Mouse (Mus musculus): ENCODE results near the gene Ccdc92b.

Gene Ccdc92b

DNA sequence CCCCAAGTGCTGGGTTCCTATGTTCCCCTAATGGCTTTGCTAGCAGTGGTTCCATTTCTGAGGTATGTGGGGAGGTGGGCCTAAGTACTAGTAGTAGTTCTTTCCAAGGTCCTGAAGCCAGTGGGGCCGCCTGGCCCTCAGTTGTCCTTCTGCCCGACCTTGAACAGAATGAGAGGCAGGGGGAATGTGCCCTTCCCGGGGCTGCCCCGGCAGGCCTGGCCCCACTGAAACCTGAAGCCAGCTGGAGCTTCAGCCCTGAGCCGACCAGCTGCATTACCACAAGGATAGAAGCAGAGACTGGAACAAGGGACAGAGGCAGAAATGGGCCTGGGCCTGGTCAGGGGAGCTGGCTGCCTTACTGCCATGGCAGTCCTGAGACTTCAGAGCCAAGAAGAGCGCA, 34.0 kb downstream of the Ccdc92b start:
- no peak for DNase-seq (ENCODE audit: low spot score)

DNA sequence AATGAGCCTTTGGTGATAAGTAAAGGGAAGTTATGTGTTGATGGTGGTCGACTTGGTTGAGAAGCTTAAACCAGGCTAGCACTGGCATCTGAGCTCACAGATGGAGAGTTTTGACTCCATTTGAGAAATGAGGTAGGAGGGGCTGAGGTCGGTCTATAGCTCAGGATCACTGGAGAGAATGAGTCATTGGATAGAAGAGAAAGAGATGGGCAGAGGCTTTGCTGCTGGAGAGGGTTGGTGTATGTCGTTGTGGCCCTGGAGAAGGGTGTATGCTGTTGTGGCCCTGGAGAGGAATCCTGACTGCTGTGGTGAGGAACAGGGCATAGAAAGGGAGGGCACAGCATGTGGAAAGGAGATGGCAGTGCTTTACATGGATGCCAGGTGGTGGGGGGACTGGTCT, 36.5 kb downstream of the Ccdc92b start:
- DNase-seq (ENCODE audit: low spot score) = no peak

DNA sequence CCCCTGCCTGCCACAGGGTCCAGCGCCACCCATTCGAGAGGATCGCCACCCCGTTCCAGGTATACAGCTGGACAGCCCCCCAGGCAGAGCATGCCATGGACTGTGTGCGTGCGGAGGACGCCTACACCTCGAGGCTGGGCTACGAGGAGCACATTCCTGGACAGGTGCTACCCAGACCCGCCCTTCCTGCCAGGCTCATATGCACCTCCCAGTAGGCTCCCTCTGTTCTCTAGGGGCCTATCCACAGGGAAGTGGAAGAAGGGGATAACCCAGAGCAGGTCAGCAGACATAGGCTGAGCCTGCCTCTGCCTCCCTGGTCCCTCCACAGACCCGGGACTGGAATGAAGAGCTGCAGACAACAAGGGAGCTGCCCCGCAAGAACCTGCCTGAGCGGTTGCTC, 40.9 kb downstream of the Ccdc92b start:
- DNase-seq (ENCODE audit: low spot score) = no peak

DNA sequence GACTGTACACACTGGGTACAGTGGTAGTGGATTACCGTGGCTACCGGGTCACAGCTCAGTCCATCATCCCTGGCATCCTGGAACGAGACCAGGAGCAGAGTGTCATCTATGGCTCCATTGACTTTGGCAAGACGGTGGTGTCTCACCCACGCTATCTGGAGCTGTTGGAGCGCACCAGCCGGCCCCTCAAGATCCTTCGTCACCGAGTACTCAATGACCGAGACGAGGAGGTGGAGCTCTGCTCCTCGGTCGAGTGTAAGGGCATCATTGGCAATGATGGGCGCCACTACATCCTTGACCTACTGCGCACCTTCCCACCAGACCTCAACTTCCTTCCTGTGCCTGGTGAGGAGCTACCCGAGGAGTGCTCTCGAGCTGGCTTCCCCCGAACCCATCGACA, 42.2 kb downstream of the Ccdc92b start:
- DNase-seq (ENCODE audit: low spot score) = no peak

DNA sequence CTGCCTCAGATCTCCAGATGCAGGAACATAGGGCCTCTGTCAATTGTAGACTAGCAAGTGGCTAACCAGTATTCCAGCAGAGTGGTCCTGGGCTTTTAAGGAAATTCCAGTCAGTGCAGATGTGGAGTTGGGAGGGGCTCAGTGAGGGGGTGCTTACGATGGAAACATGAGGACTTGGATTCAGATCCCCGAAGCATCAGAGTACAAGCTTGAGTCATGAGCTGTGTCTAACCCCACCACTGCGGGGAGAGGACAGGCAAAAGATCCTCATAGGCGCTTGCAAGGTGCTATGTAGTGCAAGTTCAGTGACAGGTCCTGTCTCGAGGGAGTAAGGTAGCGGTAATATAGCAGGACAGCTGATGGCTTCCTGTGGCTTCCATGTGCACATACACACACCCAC, 42.8 kb downstream of the Ccdc92b start:
- DNase-seq (ENCODE audit: low spot score) = no peak

DNA sequence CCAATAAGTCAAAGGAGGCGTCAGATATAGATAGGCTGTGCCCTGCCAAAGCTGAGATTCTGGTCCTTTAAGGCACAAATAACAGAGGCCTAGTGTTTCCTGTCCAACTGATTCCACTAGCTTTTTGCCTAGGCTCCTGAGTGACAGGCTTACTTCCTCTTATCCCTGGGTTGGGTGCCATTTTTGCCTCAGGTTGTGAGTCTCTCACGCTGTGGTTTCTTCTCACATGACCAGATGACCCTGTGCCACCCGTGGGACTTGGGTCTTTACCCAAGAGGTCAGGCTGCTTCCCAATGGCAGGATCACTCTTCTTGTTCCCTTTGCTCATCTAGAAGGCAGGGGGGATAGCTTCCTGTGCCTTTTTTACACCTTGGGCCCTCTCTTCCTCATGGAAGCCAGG, 44.9 kb downstream of the Ccdc92b start:
- DNase-seq (ENCODE audit: low spot score) = no peak

DNA sequence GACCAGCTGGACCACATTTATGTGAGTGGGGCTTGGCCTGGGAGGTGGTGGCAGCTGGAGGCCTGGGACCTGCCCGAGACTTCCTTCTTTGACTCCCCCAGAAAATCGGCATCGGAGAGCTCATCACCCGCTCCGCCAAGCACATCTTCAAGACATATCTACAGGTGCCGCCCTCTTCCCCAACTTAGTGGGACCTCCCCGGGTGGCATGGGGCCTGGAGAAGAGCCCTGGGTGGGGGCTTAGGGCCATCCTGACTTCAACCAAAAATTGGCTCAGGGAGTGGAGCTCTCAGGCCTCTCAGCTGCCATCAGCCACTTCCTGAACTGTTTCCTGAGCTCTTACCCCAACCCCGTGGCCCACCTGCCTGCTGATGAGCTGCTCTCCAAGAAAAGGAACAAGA, 45.5 kb downstream of the Ccdc92b start:
- no peak for DNase-seq (ENCODE audit: low spot score)

DNA sequence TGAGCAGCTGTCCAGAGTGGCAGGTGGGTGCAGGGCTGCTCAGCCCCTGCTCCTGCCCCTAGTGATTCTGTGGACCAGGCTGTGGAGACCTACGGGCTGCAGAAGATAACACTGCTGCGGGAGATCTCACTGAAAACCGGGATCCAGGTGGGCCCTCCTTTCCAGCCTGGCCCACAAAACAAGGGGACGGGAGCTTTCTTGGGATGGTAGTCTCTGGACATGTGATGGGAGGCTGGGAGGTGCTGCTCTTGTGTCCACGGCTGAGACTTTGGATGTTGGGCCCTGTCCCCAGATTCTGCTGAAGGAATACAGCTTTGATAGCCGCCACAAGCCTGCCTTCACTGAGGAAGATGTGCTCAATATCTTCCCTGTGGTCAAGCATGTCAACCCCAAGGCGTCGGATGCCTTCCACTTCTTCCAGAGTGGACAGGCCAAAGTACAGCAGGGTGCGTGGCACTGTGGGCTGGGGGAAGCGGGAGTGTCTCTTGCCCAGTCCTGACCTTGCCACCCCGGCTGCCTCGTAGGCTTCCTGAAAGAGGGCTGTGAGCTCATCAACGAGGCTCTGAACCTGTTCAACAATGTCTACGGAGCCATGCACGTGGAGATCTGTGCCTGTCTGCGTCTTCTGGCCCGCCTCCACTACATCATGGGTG, 46.4 kb downstream of the Ccdc92b start:
- no peak for DNase-seq (ENCODE audit: low spot score)

DNA sequence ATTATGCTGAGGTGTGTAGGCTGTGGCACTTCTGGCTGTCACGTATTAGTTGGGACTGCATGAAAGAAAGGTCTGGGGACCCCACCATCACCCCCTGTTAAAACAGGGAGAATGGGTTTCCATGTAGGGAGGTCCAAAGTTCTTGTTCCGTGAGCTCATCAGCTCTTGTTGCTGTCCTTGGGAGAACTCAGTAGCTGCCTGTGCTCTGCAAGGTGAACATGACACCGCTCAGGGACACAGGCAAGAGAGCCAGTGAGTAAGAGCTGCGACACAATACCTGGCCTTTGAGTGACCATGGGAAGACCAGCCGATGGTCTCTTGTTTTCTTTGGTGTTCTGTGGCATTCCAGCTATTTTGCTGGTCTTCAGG, 46.9 kb downstream of the Ccdc92b start:
- no peak for DNase-seq (ENCODE audit: low spot score)

DNA sequence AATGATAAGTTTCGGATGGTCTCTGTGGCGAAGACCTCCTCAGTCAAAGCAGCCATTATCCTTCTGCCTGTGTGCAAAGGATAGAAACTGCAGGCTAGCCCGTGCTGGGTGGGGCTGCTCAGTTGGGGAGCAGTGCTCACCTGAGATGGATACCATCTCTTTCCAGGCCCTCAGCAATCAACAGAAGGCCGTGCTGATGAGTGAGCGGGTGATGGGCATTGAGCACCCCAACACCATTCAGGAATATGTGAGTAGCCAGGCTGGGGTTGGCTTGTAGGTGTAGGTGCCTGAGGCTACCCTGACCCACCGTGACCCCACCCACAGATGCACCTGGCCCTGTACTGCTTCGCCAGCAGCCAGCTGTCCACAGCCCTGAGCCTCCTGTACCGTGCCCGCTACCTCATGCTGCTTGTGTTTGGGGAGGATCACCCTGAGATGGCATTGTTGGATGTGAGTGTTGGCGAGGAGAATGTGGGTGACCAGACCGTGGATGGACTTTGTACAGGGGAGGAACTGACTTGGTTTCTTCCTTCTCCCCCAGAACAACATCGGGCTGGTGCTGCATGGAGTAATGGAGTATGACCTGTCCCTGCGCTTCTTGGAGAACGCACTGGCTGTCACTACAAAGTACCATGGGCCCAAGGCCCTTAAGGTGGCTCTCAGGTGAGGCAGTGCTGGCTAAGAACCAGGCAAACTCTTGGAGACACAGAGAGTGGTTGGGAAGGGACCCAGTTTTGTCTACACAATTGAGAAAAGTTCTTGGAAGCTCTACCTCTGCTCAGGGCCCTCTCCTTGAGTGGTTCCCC, 47.6 kb downstream of the Ccdc92b start:
- no peak for DNase-seq (ENCODE audit: low spot score)

DNA sequence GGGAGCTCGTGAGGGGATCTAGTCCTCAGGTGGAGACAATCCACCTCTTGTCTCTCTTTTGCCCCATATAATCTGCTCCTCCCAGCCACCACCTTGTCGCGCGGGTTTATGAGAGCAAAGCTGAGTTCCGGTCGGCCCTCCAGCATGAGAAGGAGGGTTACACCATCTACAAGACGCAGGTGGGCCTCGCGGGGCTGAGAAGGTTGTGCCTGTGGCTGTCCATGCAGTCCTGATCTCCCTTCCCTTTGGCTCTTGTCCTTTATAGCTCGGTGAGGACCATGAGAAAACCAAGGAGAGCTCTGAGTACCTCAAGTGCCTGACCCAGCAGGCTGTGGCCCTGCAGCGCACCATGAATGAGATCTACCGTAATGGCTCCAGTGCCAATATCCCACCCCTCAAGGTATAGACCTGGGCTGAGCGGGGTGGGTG, 48.2 kb downstream of the Ccdc92b start:
- no peak for DNase-seq (ENCODE audit: low spot score)

DNA sequence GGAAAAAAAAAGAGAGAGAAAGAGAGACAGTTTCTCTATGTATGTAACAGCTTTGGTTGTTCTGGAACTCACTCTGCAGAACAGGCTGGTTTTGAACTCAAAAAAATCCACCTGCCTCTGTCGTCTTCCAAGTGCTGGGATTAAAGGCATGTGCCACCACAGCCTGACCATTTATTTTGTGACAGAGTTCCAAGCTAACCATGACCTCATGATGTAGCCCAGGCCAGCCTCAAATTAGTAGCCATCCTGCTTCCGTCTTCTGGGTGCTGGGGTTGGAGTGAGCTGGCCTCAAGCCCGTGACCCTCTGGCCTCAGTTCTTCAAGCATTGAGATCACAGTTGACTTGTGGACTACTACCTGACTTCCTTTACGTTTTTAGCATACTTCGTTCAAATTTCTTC, 49.1 kb downstream of the Ccdc92b start:
- DNase-seq (ENCODE audit: low spot score) = no peak

DNA sequence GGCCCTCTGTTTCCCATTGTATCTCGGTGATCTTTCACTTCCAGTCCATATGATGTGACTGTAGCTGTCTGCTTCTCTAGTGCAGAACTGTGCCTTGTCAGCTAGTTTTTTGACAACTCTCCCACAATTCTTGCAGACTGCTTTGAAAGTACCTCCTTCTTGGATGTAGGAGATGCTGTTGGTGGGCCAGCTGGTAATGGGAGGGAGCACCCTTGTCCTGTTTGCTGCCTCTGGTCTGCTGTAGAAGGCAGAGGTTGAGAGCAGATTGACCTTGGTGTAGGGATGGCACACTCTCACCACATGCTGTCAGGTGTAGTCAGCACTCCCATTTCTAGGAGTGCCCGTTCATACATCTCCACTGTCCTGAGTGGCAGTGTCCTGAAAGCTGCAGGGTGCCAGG, 49.6 kb downstream of the Ccdc92b start:
- no peak for DNase-seq (ENCODE audit: low spot score)

DNA sequence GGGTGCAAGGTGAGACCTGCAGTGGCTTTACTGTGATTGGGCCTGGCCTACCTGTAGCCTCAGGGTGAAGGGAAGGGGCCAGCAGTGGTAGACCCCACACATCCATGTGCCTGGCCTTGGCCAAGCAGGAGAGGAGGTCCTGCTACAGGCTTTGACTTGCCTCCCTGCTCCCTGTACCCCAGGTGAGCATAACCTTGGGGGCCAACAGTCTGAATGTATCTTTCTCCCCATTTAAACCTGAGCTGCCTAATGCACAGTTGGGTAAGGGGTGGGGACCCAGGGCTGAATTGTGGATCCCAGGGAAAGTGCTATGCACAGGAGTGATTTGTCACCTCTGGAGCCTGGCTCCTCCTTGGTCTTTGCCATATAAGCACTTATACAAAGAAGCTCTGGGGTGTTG, 50.7 kb downstream of the Ccdc92b start:
- no peak for DNase-seq (ENCODE audit: low spot score)

DNA sequence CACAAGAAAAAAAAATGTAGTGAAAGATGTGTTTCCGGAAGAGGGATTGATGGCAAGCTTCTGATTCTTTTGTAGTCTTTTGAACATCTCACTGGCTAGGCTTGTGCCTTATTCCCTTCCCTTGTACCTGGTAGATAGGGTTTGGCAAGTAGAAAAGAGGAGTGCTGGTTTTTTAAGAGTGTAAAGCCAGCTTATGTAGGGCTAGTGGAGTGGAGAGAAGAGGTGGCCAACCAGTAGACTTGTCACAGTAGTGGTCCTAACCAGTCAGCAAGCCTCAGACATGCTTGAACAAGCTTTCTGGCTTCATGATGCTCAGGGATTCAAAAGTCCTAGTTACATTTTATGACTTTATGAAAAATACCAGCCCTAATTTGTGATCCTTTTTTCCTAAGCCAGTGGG, 51.6 kb downstream of the Ccdc92b start:
- DNase-seq (ENCODE audit: low spot score) = no peak

DNA sequence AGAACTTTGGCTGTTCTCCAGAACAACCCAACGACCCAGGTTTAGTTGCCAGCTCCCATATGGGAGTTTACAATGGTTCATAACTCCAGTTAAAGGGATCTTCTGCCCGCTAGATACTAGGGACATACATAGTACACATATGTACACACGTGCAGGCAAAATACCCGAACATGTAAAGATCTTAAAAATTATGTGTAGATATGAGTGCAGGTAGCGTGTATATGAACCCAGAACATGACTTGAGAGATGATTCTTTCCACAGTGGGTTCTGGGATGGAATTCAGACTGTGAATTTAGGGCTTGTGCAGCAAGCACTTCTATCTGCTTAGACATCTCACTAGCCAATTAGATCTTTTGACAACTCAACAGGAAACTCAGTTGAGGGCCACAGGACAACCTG, 52.4 kb downstream of the Ccdc92b start:
- no peak for DNase-seq (ENCODE audit: low spot score)

DNA sequence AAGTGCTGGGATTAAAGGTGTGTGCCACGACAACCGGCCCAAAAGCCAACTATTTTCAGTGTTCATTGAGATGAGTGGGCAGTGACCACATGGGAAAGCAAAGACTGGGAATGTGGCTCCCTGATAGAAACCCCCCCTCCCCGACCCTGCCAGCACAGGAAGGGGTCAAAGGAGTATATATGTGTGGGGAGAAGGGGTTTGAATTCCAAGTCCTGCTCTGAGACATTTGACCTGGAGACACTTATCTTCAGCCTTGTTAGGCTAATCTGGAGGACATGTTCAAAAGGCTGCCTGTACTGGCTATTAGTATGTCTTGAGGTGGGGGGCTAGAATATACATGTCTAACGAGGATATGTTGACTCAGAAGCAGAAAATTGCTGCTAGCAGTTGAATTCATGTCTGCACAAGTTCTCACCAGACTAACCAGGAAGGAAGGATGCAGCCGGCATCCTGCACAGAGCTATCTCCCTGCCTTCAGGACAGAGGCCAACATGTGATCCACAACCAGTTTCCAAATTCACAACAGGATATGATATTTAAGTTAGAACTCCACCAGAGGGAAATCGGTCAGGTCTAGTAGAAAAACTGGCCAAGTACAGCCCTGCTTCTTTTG, 53.6 kb downstream of the Ccdc92b start:
- DNase-seq (ENCODE audit: low spot score) = no peak

DNA sequence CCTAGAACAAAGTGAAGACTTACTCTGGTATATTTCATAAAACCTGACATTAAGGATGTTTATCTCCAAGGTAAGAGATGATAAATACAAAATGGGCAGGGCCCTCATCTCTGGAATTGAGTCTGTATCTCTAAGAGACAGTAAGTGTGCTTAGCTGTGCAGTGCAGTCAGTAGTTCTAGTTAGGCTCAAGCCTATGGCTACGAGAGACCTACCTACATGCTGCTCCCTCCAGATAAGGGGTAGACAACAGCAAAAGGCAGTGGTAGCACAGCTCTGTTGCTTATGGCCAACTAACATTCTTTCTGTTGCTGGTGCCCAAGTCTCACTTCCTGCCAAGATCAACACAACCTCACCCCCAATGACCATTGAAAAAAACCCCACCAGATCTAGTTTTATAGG, 54.2 kb downstream of the Ccdc92b start:
- no peak for DNase-seq (ENCODE audit: low spot score)

DNA sequence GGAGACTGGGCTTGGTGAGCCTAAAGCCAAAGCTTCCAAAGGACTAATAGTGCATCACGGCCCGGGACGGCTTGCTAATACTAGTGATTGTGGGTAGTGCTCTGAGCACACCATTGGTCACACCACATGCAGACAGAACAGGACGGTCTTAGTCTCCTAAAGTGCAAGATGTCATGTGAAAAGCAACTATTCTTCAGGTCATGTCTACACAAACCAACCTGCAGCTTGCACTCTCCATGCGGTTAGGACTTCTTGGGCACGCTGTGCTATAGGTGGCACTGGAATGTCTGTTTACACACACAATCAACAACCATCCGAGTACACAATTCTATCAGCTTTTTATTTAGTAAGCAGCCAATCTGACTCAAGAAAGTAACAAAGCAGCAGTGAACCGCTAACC, 55.3 kb downstream of the Ccdc92b start:
- DNase-seq (ENCODE audit: low spot score) = no peak

DNA sequence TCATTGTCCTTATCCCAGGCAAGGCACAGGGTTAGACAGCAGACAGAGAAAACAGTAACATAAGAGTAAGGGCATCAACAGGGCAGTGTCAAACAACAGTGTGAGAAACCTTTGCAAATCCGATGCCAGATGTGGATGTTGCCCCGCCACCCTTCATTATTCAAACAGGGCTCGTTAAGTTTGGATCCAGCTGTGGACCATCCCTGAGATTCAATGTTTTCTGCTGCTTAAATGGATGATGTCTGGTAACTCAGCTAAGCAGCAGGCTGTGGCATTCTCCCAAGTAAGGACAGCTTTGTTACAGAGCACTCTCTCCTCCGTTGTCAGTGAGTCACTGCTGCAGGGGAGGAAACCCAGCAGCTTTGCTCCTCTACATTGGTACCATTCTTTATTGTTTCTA, 55.8 kb downstream of the Ccdc92b start:
- DNase-seq (ENCODE audit: low spot score) = no peak
